Mouse (Mus musculus): ENCODE data around the gene Alg1. TPM values are rescaled to one million over a fixed set of nuclear protein-coding genes. Genes with fewer than 3 reads are reported as not detected.

Alg1 gene
- polyA plus RNA-seq, 2 experiments = 36.0 to 59.0 TPM

- 74% methylated on average over 5 of the region's 5 CpGs for whole genome bisulfite sequencing
- no peak overlapping the region for H3K27ac ChIP-seq (replicated peaks; ENCODE audit: low read depth, low read length)
- ATAC-seq (ENCODE audit: low FRiP score, low read depth) = no peak
- H3K36me3 ChIP-seq (ENCODE audit: control insufficient read depth, insufficient read depth, low read length) = no peaks in the 10 kb centered on the region
- no peak for TF ChIP-seq POLR2A (IDR thresholded peaks at IDR 0.05; ENCODE audit: borderline replicate concordance, extremely low read depth, insufficient read depth, insufficient read length)
- H3K4me1 ChIP-seq (ENCODE audit: control insufficient read depth, insufficient read depth, low read length) = 0 out of 2 replicates have a peak, but pooled peaks cover 5% of the 10 kb centered on the region
- H3K4me2 ChIP-seq (replicated peaks; ENCODE audit: low read depth, low read length, severe bottlenecking) = no peak overlapping the region
- no peaks in the 10 kb centered on the region for H3K9me3 ChIP-seq (ENCODE audit: control insufficient read depth, low read length)
- DNase-seq (ENCODE audit: low spot score) = no peak
- H3K9ac ChIP-seq (ENCODE audit: low read depth, low read length, severe bottlenecking) = no peak overlapping the region
- H3K4me3 ChIP-seq (replicated peaks; ENCODE audit: low read length) = no peak overlapping the region
- no peaks in the 10 kb centered on the region for H3K27me3 ChIP-seq (ENCODE audit: control insufficient read depth, insufficient read depth, low read length)
These were observed 27.4 kb upstream of the Alg1 start for GRCm38 (mm10) chr16:5206051-5206450.

DNA sequence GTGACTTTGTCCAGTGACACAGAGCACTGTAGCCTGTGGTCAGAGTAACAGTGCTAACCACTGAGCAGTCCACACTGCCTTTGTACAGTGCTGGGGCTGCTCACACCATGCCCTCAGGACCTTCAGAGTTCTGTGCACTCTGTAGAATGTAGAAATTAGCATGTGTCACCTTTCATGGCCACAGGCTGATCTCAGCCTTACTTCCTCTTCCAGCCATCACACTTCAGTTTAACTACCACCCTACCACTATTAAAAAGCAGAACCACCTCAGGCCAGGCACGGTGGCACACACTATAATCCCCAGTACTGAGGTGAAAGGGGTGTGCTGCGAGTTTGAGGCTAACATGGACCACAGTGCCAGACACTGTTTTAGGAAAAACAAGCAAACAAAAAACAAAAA, 23.1 kb upstream of the Alg1 start:
- Histone ChIP-seq H3K4me3 (replicated peaks; ENCODE audit: low read length) (no peak overlapping the region), H3K27ac (replicated peaks; ENCODE audit: low read depth, low read length) (no peak overlapping the region), H3K36me3 (ENCODE audit: control insufficient read depth, insufficient read depth, low read length) (no peaks in the 10 kb centered on the region), H3K9me3 (ENCODE audit: control insufficient read depth, low read length) (no peaks in the 10 kb centered on the region), H3K4me1 (ENCODE audit: control insufficient read depth, insufficient read depth, low read length) (no peaks in the 10 kb centered on the region), H3K9ac (ENCODE audit: low read depth, low read length, severe bottlenecking) (no peak overlapping the region), H3K4me2 (replicated peaks; ENCODE audit: low read depth, low read length, severe bottlenecking) (no peak overlapping the region), H3K27me3 (ENCODE audit: control insufficient read depth, insufficient read depth, low read length) (no peaks in the 10 kb centered on the region)
- ATAC-seq (ENCODE audit: low FRiP score, low read depth) = no peak
- DNase-seq (ENCODE audit: low spot score) = no peak
- 56% methylated on average over 2 of the region's 2 CpGs for WGBS
- TF ChIP-seq POLR2A (IDR thresholded peaks at IDR 0.05; ENCODE audit: borderline replicate concordance, extremely low read depth, insufficient read depth, insufficient read length) = no peak

DNA sequence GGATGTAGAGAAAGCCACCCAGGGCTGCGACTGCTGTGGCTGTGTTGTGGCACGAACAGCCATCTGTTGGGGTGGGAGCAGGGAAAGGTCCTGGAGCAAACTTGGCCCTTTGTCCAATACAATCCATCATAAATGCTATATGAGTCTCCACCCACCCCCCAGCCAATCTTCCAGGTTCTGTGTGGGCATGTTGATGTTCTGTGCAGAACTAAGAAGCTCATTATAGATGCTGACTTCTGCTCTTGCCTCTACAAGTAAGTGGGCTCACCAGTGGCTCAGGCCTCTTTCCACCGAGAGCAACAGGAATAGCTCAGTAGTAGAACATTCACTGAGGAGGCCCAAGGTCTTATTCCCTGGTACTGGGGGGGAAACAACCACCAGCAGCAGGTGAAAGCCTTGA, 21.3 kb upstream of the Alg1 start:
- Histone ChIP-seq H3K4me2 (replicated peaks; ENCODE audit: low read depth, low read length, severe bottlenecking) (no peak overlapping the region), H3K27ac (replicated peaks; ENCODE audit: low read depth, low read length) (no peak overlapping the region), H3K4me1 (ENCODE audit: control insufficient read depth, insufficient read depth, low read length) (no peaks in the 10 kb centered on the region), H3K9ac (ENCODE audit: low read depth, low read length, severe bottlenecking) (no peak overlapping the region), H3K27me3 (ENCODE audit: control insufficient read depth, insufficient read depth, low read length) (no peaks in the 10 kb centered on the region), H3K9me3 (ENCODE audit: control insufficient read depth, low read length) (no peaks in the 10 kb centered on the region), H3K4me3 (replicated peaks; ENCODE audit: low read length) (no peak overlapping the region), H3K36me3 (ENCODE audit: control insufficient read depth, insufficient read depth, low read length) (no peaks in the 10 kb centered on the region)
- no peak for TF ChIP-seq POLR2A (IDR thresholded peaks at IDR 0.05; ENCODE audit: borderline replicate concordance, extremely low read depth, insufficient read depth, insufficient read length)
- DNase-seq (ENCODE audit: low spot score) = no peak
- no peak for ATAC-seq (ENCODE audit: low FRiP score, low read depth)
- WGBS = 82% methylated on average over 3 of the region's 3 CpGs

- H3K4me1 ChIP-seq (ENCODE audit: control insufficient read depth, insufficient read depth, low read length) = no peaks in the 10 kb centered on the region
- H3K36me3 ChIP-seq (ENCODE audit: control insufficient read depth, insufficient read depth, low read length) = no peaks in the 10 kb centered on the region
- no peaks in the 10 kb centered on the region for H3K9me3 ChIP-seq (ENCODE audit: control insufficient read depth, low read length)
- no peak overlapping the region for H3K27ac ChIP-seq (replicated peaks; ENCODE audit: low read depth, low read length)
- DNase-seq (ENCODE audit: low spot score) (no peak), ATAC-seq (ENCODE audit: low FRiP score, low read depth) (no peak)
- no peak overlapping the region for H3K9ac ChIP-seq (ENCODE audit: low read depth, low read length, severe bottlenecking)
- H3K27me3 ChIP-seq (ENCODE audit: control insufficient read depth, insufficient read depth, low read length) = no peaks in the 10 kb centered on the region
- WGBS = 90% methylated on average over 2 of the region's 2 CpGs
- TF ChIP-seq POLR2A (IDR thresholded peaks at IDR 0.05; ENCODE audit: borderline replicate concordance, extremely low read depth, insufficient read depth, insufficient read length) = no peak
- no peak overlapping the region for H3K4me3 ChIP-seq (replicated peaks; ENCODE audit: low read length)
- H3K4me2 ChIP-seq (replicated peaks; ENCODE audit: low read depth, low read length, severe bottlenecking) = no peak overlapping the region
These were observed 19.3 kb upstream of the Alg1 start for GRCm38 (mm10) chr16:5214126-5214525.

DNA sequence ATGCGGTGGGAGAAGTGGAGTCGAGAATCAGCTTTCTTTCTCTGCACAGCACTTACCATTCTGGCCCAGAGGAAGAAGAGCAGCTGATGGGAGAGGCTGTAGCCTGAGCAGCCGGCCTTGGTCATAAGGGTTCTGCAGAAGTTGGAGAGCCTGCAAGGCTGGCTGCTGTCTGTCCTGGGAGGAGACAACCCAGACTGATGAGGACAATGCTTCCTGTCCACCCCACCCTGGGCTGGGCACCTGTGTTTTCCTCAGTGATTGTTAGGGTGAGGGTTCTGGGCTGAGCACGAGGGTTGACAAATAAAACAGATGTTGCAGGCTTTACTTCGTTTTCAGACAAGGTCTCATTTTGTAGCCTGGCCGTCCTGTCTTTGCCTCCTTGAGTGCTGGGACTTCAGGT, 16.7 kb upstream of the Alg1 start:
- no peak overlapping the region for H3K27ac ChIP-seq (replicated peaks; ENCODE audit: low read depth, low read length)
- H3K27me3 ChIP-seq (ENCODE audit: control insufficient read depth, insufficient read depth, low read length) = no peaks in the 10 kb centered on the region
- H3K4me3 ChIP-seq (replicated peaks; ENCODE audit: low read length) = no peak overlapping the region
- 45% methylated on average over 6 of the region's 6 CpGs for WGBS
- no peaks in the 10 kb centered on the region for H3K9me3 ChIP-seq (ENCODE audit: control insufficient read depth, low read length)
- TF ChIP-seq POLR2A (IDR thresholded peaks at IDR 0.05; ENCODE audit: borderline replicate concordance, extremely low read depth, insufficient read depth, insufficient read length) = no peak
- no peak for DNase-seq (ENCODE audit: low spot score)
- H3K9ac ChIP-seq (ENCODE audit: low read depth, low read length, severe bottlenecking) = no peak overlapping the region
- H3K36me3 ChIP-seq (ENCODE audit: control insufficient read depth, insufficient read depth, low read length) = no peaks in the 10 kb centered on the region
- H3K4me2 ChIP-seq (replicated peaks; ENCODE audit: low read depth, low read length, severe bottlenecking) = no peak overlapping the region
- ATAC-seq (ENCODE audit: low FRiP score, low read depth) = no peak
- H3K4me1 ChIP-seq (ENCODE audit: control insufficient read depth, insufficient read depth, low read length) = no peaks in the 10 kb centered on the region
